Mouse (Mus musculus) brain, adult 2 months (tissue): ENCODE measurements around the gene Tmigd3.

ENCODE experiments used
- DNase-seq: peaks from one replicate; pipeline ENCODE4 v3.0.0; 2011; ENCODE audit warnings: low read depth, low spot score

The Tmigd3 gene

GRCm38 (mm10) chr3:105932240-105933071 lies 61.8 kb downstream of the Tmigd3 start, which contains the start of gene I830077J02Rik:
TSS of gene I830077J02Rik (minus strand) at chr3:105932664.
- no peak for DNase-seq

- DNase-seq = peak; percentile 59
These were observed 63.2 kb downstream of the Tmigd3 start for GRCm38 (mm10) chr3:105933926-105934325.

DNA sequence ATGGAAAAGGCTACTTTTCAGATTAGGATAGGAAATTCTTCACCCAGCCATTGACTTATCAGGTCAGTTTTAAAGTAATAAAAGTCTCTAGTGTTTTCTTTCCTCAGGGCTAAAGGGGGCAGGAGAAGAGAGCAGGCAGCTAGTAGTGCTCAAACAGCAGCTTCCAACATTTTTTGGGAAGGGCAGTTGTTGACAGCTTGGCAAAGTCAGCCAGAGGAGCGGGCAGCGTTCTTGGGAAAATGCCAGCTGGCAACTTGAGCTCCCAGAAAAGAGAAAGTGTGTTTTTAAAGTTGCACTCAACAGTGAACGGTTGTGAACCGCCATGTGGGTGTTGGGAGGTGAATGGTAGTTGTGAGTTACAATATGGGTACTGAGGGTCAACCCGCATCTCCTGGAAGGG lies 64.3 kb downstream of the Tmigd3 start:
- peak; percentile 22 for DNase-seq

DNA sequence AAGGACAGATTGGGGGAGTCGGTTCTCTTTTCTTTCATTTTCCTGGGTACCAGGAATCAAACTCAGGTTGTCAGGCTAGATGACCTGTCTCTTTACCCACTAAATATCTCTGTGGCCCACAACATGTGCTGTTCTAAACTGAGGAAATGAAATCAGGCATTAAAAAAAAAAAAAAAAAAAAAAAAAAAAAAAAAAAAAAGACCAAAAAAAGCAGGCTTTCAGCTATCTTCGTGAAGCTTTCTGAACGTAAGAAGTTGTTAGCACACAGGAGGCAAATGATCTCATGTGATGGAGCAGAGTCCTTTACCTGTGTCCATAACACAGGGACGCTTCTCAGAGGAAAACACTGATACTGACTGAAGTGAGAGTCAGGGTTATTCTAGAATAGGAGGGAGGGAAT lies 65.4 kb downstream of the Tmigd3 start:
- no peak for DNase-seq

- DNase-seq = no peak
These were observed 80.6 kb downstream of the Tmigd3 start for GRCm38 (mm10) chr3:105951348-105951747.

- DNase-seq = peak; percentile 17
These were observed 86.5 kb downstream of the Tmigd3 start for GRCm38 (mm10) chr3:105957235-105957634.

DNA sequence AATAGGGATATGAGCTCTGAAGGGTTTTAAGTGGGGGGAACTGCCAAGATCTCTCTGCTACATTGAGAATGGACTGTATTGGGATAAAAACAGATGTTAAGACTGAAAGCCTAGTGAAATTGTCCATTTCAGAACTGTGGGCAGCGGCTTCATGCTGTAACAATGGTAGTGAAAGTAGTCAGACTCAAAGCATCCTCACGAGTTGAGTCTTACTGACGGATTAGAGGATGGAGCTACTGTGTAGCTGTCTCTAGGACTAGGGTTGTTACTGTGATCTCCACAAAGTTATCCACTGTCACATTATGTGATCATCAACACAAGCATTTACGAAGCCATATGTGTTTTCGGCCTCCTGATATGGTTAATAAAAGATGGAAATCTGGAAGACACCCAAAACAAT lies 87.5 kb downstream of the Tmigd3 start:
- no peak for DNase-seq

GRCm38 (mm10) chr3:105958974-105959580 lies 88.4 kb downstream of the Tmigd3 start, which contains the start of gene Wdr77:
TSS of gene Wdr77 (plus strand) at chr3:105959369.
- peak; percentile 99 for DNase-seq

DNA sequence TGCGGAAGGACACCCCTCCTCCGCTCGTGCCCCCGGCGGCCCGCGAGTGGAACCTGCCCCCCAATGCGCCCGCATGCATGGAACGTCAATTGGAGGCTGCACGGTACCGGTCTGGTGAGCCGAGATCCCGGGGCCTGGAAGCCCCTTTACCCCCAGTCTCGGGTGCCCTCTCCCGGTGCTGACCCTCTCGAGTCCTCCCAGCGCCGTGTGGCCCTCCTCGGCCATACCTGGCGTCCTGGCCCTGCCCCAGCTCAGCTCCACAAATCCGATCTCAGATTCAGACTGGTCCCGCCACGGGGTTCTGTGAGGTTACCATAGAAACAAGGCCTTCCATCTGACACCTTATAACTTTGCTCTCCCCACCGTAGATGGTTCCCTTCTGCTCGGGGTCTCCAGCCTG lies 88.9 kb downstream of the Tmigd3 start:
- DNase-seq = peak; percentile 49

- no peak for DNase-seq
These were observed 89.3 kb downstream of the Tmigd3 start, which contains the start of gene Atp5f1 for GRCm38 (mm10) chr3:105959999-105960398. TSS of gene Atp5f1 (minus strand) at chr3:105960099.

DNA sequence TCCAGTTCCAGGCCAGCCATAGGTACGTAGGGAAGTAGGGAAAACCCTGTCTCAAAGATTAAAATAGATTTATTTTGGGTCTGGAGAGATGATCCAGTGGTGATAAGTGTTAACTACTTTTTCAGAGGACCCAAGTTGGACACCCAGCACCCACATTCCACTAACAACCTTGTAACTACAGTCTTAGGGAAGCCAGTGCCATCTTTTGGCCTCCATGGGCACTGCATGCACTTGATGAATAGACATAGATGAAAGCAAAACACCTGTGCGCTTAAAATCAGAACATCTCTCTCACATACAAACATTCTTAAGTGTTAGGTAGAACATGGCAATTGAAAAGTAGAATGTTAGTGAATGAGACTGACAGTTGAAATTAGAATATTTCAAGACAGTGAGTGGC lies 90.0 kb downstream of the Tmigd3 start:
- DNase-seq = peak; percentile 16

DNA sequence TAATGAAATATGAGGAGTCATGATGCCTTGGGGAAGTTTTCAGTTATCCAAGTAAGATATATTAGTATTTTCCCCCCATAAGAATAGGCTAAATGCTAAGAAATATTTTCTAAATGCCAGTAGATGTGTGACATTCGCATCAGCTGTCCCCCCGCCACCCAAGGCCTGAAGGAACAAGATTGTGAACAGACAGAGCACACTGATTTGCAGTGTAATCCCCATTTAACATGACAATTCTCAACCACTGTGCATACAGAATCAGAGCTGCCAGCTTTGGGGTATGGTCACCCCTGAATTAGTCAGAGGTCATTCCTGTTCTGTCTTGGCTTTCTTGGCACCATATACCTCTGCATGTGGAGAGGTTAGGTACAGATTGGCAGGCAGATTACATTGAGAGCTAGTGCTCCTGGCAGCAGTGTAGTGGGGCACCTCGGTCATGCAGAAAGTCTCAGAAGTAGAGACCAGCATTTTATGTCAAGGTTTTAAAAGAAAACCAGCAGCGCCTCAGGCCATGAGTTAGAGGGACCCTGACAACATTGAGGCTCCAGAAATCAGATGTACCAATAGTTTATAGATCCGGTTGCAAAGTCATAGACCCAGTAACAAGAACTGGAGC lies 101.2 kb downstream of the Tmigd3 start:
- no peak for DNase-seq

DNA sequence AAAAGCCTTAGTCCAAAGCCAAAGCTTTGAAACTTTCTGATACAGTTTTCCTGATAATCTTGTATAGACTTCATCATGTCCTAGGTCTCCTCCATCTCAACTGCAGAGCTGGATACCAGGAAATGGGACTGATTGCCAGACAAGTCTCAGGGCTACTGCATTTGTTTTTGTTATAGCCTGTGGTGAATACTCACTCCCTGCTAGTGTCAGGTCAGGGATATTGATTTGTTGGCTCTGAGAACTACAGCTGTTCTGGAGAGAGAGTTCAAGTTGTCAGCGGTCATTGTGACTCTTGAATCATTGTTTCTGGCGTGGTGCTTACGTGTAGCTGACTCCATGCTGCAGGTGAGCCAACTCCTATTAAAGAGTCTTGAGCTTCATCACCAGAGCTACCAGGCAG lies 102.7 kb downstream of the Tmigd3 start, which contains the start of gene Ovgp1:
Gene Ovgp1, plus strand, starts transcription at position 301 of the 400 bp plus-strand sequence.
- no peak for DNase-seq
